Mouse (Mus musculus): ENCODE measurements around the gene Clic1. TPM values are rescaled to one million over a fixed set of nuclear protein-coding genes. Genes with fewer than 3 reads are reported as not detected.
"Not testable (repeated sequence)": the region's sequence is repeated elsewhere in the genome, so short reads cannot be mapped to it uniquely, and the experiment has no call there.

The Clic1 gene
- polyA plus RNA-seq, 1 experiment from 2014 or later: 312 TPM

GRCm38 (mm10) chr17:35004075-35004717 lies 45.6 kb upstream of the Clic1 start:
- no peak overlapping the region for H3K4me3 ChIP-seq (ENCODE audit: low read depth, low read length)
- WGBS: 76% methylated on average over 17 of the region's 17 CpGs
- no peaks in the 10 kb centered on the region for H3K9me3 ChIP-seq (ENCODE audit: control insufficient read depth)
- H3K27me3 ChIP-seq (replicated peaks; ENCODE audit: control insufficient read depth, insufficient read depth, low read length): no peaks in the 10 kb centered on the region
- peak; percentile 37; the same call in 1 of the 2 replicates for ATAC-seq
- no peak overlapping the region for H3K9ac ChIP-seq (ENCODE audit: low read depth, low read length)
- peaks cover 1% of the 10 kb centered on the region; the same call in 1 of the 2 replicates for H3K4me1 ChIP-seq (replicated peaks; ENCODE audit: control insufficient read depth, insufficient read depth, low read length)
- peaks cover 32% of the 10 kb centered on the region for H3K36me3 ChIP-seq (ENCODE audit: control insufficient read depth, insufficient read depth)
- H3K27ac ChIP-seq (ENCODE audit: low read depth, low read length): peak overlapping the region; percentile 80
- TF ChIP-seq CTCF (IDR thresholded peaks at IDR 0.05; ENCODE audit: low read depth): no peak
- peak overlapping the region; percentile 48 for H3K4me2 ChIP-seq (replicated peaks; ENCODE audit: low read depth)

GRCm38 (mm10) chr17:35005158-35005557 lies 44.6 kb upstream of the Clic1 start:
- no peaks in the 10 kb centered on the region for H3K27me3 ChIP-seq (replicated peaks; ENCODE audit: control insufficient read depth, insufficient read depth, low read length)
- H3K36me3 ChIP-seq (ENCODE audit: control insufficient read depth, insufficient read depth): peaks cover 42% of the 10 kb centered on the region
- H3K9me3 ChIP-seq (ENCODE audit: control insufficient read depth): no peaks in the 10 kb centered on the region
- no peak for ATAC-seq
- TF ChIP-seq CTCF (IDR thresholded peaks at IDR 0.05; ENCODE audit: low read depth): no peak
- H3K9ac ChIP-seq (ENCODE audit: low read depth, low read length): no peak overlapping the region; the same call in 1 of the 2 replicates
- 91% methylated on average over 10 of the region's 10 CpGs for WGBS
- H3K27ac ChIP-seq (ENCODE audit: low read depth, low read length): peak overlapping the region; percentile 80
- H3K4me2 ChIP-seq (replicated peaks; ENCODE audit: low read depth): peak overlapping the region; percentile 48
- H3K4me1 ChIP-seq (replicated peaks; ENCODE audit: control insufficient read depth, insufficient read depth, low read length): no peaks in the 10 kb centered on the region
- H3K4me3 ChIP-seq (ENCODE audit: low read depth, low read length): 0 out of 2 replicates have a peak overlapping the region, but pooled peaks have one; percentile 3

- H3K27me3 ChIP-seq (replicated peaks; ENCODE audit: control insufficient read depth, insufficient read depth, low read length); H3K4me3 ChIP-seq (ENCODE audit: low read depth, low read length); H3K9me3 ChIP-seq (ENCODE audit: control insufficient read depth); H3K9ac ChIP-seq (ENCODE audit: low read depth, low read length); H3K4me1 ChIP-seq (replicated peaks; ENCODE audit: control insufficient read depth, insufficient read depth, low read length); H3K27ac ChIP-seq (ENCODE audit: low read depth, low read length); ATAC-seq: not testable (repeated sequence)
- Histone ChIP-seq H3K4me2 (replicated peaks; ENCODE audit: low read depth) (peak overlapping the region; percentile 48), H3K36me3 (ENCODE audit: control insufficient read depth, insufficient read depth) (peaks cover 49% of the 10 kb centered on the region)
- 82% methylated on average over 4 of the region's 5 CpGs for WGBS
These were observed 43.9 kb upstream of the Clic1 start for GRCm38 (mm10) chr17:35005902-35006301.

- WGBS: 92% methylated on average over 7 of the region's 7 CpGs
These were observed 42.3 kb upstream of the Clic1 start for GRCm38 (mm10) chr17:35007387-35007991.

GRCm38 (mm10) chr17:35009586-35009985 lies 40.2 kb upstream of the Clic1 start:
- H3K4me3 ChIP-seq (ENCODE audit: low read depth, low read length): no peak overlapping the region
- no peak for ATAC-seq
- no peak for TF ChIP-seq CTCF (IDR thresholded peaks at IDR 0.05; ENCODE audit: low read depth)
- no peaks in the 10 kb centered on the region for H3K9me3 ChIP-seq (ENCODE audit: control insufficient read depth)
- no peak overlapping the region for H3K4me2 ChIP-seq (replicated peaks; ENCODE audit: low read depth)
- H3K27ac ChIP-seq (ENCODE audit: low read depth, low read length): no peak overlapping the region
- H3K27me3 ChIP-seq (replicated peaks; ENCODE audit: control insufficient read depth, insufficient read depth, low read length): no peaks in the 10 kb centered on the region
- no peaks in the 10 kb centered on the region for H3K4me1 ChIP-seq (replicated peaks; ENCODE audit: control insufficient read depth, insufficient read depth, low read length)
- peaks cover 80% of the 10 kb centered on the region for H3K36me3 ChIP-seq (ENCODE audit: control insufficient read depth, insufficient read depth)
- WGBS: 85% methylated on average over 7 of the region's 7 CpGs
- H3K9ac ChIP-seq (ENCODE audit: low read depth, low read length): no peak overlapping the region

More at GRCm38 (mm10) chr17:35007387-35007991, 42.3 kb upstream of the Clic1 start:
- TF ChIP-seq CTCF (IDR thresholded peaks at IDR 0.05; ENCODE audit: low read depth): peak; percentile 33
- H3K27ac ChIP-seq (ENCODE audit: low read depth, low read length): no peak overlapping the region
- peaks cover 65% of the 10 kb centered on the region for H3K36me3 ChIP-seq (ENCODE audit: control insufficient read depth, insufficient read depth)
- H3K4me2 ChIP-seq (replicated peaks; ENCODE audit: low read depth): no peak overlapping the region
- H3K9ac ChIP-seq (ENCODE audit: low read depth, low read length): no peak overlapping the region
- no peaks in the 10 kb centered on the region for H3K4me1 ChIP-seq (replicated peaks; ENCODE audit: control insufficient read depth, insufficient read depth, low read length)
- ATAC-seq: no peak
- no peaks in the 10 kb centered on the region for H3K9me3 ChIP-seq (ENCODE audit: control insufficient read depth)
- H3K4me3 ChIP-seq (ENCODE audit: low read depth, low read length): no peak overlapping the region
- no peaks in the 10 kb centered on the region for H3K27me3 ChIP-seq (replicated peaks; ENCODE audit: control insufficient read depth, insufficient read depth, low read length)

- no peak for ATAC-seq
- Histone ChIP-seq H3K36me3 (ENCODE audit: control insufficient read depth, insufficient read depth) (peaks cover 84% of the 10 kb centered on the region), H3K9ac (ENCODE audit: low read depth, low read length) (no peak overlapping the region), H3K4me2 (replicated peaks; ENCODE audit: low read depth) (no peak overlapping the region), H3K27ac (ENCODE audit: low read depth, low read length) (no peak overlapping the region), H3K27me3 (replicated peaks; ENCODE audit: control insufficient read depth, insufficient read depth, low read length) (no peaks in the 10 kb centered on the region), H3K9me3 (ENCODE audit: control insufficient read depth) (no peaks in the 10 kb centered on the region), H3K4me3 (ENCODE audit: low read depth, low read length) (no peak overlapping the region), H3K4me1 (replicated peaks; ENCODE audit: control insufficient read depth, insufficient read depth, low read length) (peaks cover under 1% of the 10 kb centered on the region; the same call in 1 of the 2 replicates)
- 90% methylated on average over 8 of the region's 8 CpGs for WGBS
- no peak for TF ChIP-seq CTCF (IDR thresholded peaks at IDR 0.05; ENCODE audit: low read depth)
These were observed 38.3 kb upstream of the Clic1 start for GRCm38 (mm10) chr17:35011440-35011839.
